In genomic region chr16:67122532-67122931, GRCm38 (mm10) we compare ENCODE assay signal across 9 mouse cellular contexts.
"Had no signal": no experiment of that assay in that cellular context is flagged by ENCODE, and none has a peak within 500 bp of the region (broad histone marks: within the 10 kb centered on the region; RNA-seq: fewer than 3 reads in every experiment).

No protein-coding gene starts in this region.

- ATAC-seq: midbrain, embryonic 15.5 days had no signal

- DNase-seq: kidney, postnatal 10 days; kidney, postnatal 36 days; liver, embryonic 13.5 days; lung, adult 2 months; retina, postnatal 1 day; right cerebral cortex, postnatal 25 days; spleen, adult 18-20 months; thymus, postnatal 25 days had no signal
